Mouse (Mus musculus) ES-Bruce4 (cell line): ENCODE measurements at regions not wholly inside any gene's neighbourhood (a gene's known extent, or its start where the extent isn't known, plus 50 kb on each side); places are given as distances from the start of the nearest gene placed in this dataset.

ENCODE experiments used
- CTCF ChIP-seq: IDR thresholded peaks from one replicate; pipeline ENCODE4 v1.8.1; 2011; ENCODE audit warnings: low read depth, low read length
- POLR2A ChIP-seq: IDR thresholded peaks from one replicate; pipeline ENCODE4 v1.8.1; 2011; ENCODE audit warnings: low read length; ENCODE audit not compliant: insufficient read depth

- TF ChIP-seq POLR2A = no peak
- TF ChIP-seq CTCF = no peak
Observed at GRCm38 (mm10) chr5:118483532-118483931, 76.9 kb upstream of the Med13l start.
